Mouse (Mus musculus): ENCODE measurements at regions not wholly inside any gene's neighbourhood (a gene's known extent, or its start where the extent isn't known, plus 50 kb on each side); places are given as distances from the start of the nearest gene placed in this dataset.

GRCm38 (mm10) chr11:20973141-20973540, 118.0 kb upstream of the Peli1 start:
- TF ChIP-seq EP300 (IDR thresholded peaks at IDR 0.05; ENCODE audit: insufficient read depth, low read depth, low read length) (no peak), POLR2A (IDR thresholded peaks at IDR 0.05; ENCODE audit: insufficient read depth, low read length) (no peak), CTCF (IDR thresholded peaks at IDR 0.05; ENCODE audit: low read depth, low read length) (no peak)
- H3K9ac ChIP-seq (ENCODE audit: low read depth, poor library complexity, severe bottlenecking) = no peak overlapping the region
- H3K27me3 ChIP-seq (ENCODE audit: control insufficient read depth, insufficient read depth, low read length, poor library complexity, severe bottlenecking) = peaks cover 2% of the 10 kb centered on the region; the same call in 1 of the 2 replicates
- H3K4me1 ChIP-seq (ENCODE audit: control insufficient read depth, insufficient read depth, low read length) = peaks cover 4% of the 10 kb centered on the region
- H3K36me3 ChIP-seq (ENCODE audit: control insufficient read depth, insufficient read depth, low read length, poor library complexity, severe bottlenecking) = no peaks in the 10 kb centered on the region
- peaks cover 46% of the 10 kb centered on the region for H3K9me3 ChIP-seq (replicated peaks; ENCODE audit: control insufficient read depth, insufficient read depth, low read length, poor library complexity, severe bottlenecking)
- no peak overlapping the region for H3K27ac ChIP-seq (ENCODE audit: insufficient read depth, low read length)
- H3K4me3 ChIP-seq (ENCODE audit: low read depth, low read length) = no peak overlapping the region

DNA sequence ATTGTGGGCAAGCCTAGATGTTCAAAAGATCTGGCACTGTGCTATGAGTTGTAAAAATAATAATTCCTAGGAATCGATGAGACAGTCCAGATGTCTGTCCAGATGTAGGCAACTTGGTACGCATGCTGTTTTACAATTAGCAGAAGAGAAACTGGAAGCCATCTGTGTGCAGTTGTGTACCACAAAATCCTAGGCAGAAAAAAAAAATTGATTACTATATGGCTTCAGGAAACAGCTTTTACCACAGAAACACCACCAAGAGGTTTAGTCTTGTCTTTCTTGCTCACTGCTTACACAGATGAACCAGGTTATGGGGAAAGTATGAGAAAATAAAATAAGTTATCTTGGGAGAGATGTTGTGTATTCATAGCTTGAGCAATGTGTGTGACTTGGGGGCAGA, 109.5 kb upstream of the Peli1 start:
- Histone ChIP-seq H3K4me1 (ENCODE audit: control insufficient read depth, insufficient read depth, low read length) (no peaks in the 10 kb centered on the region), H3K27ac (ENCODE audit: insufficient read depth, low read length) (no peak overlapping the region), H3K4me3 (ENCODE audit: low read depth, low read length) (no peak overlapping the region), H3K27me3 (ENCODE audit: control insufficient read depth, insufficient read depth, low read length, poor library complexity, severe bottlenecking) (peaks cover 2% of the 10 kb centered on the region; the same call in 1 of the 2 replicates), H3K36me3 (ENCODE audit: control insufficient read depth, insufficient read depth, low read length, poor library complexity, severe bottlenecking) (no peaks in the 10 kb centered on the region), H3K9me3 (replicated peaks; ENCODE audit: control insufficient read depth, insufficient read depth, low read length, poor library complexity, severe bottlenecking) (peaks cover 7% of the 10 kb centered on the region), H3K9ac (ENCODE audit: low read depth, poor library complexity, severe bottlenecking) (no peak overlapping the region)
- TF ChIP-seq POLR2A (IDR thresholded peaks at IDR 0.05; ENCODE audit: insufficient read depth, low read length) = no peak
- TF ChIP-seq EP300 (IDR thresholded peaks at IDR 0.05; ENCODE audit: insufficient read depth, low read depth, low read length) = no peak
- TF ChIP-seq CTCF (IDR thresholded peaks at IDR 0.05; ENCODE audit: low read depth, low read length) = no peak

- TF ChIP-seq CTCF (IDR thresholded peaks at IDR 0.05; ENCODE audit: low read depth, low read length) (no peak), POLR2A (IDR thresholded peaks at IDR 0.05; ENCODE audit: insufficient read depth, low read length) (no peak), EP300 (IDR thresholded peaks at IDR 0.05; ENCODE audit: insufficient read depth, low read depth, low read length) (no peak)
- H3K4me1 ChIP-seq (ENCODE audit: control insufficient read depth, insufficient read depth, low read length) = no peaks in the 10 kb centered on the region
- H3K27me3 ChIP-seq (ENCODE audit: control insufficient read depth, insufficient read depth, low read length, poor library complexity, severe bottlenecking) = peaks cover 2% of the 10 kb centered on the region; the same call in 1 of the 2 replicates
- no peak overlapping the region for H3K4me3 ChIP-seq (ENCODE audit: low read depth, low read length)
- no peak overlapping the region for H3K27ac ChIP-seq (ENCODE audit: insufficient read depth, low read length)
- no peak overlapping the region for H3K9ac ChIP-seq (ENCODE audit: low read depth, poor library complexity, severe bottlenecking)
- H3K36me3 ChIP-seq (ENCODE audit: control insufficient read depth, insufficient read depth, low read length, poor library complexity, severe bottlenecking) = no peaks in the 10 kb centered on the region
- peaks cover 7% of the 10 kb centered on the region for H3K9me3 ChIP-seq (replicated peaks; ENCODE audit: control insufficient read depth, insufficient read depth, low read length, poor library complexity, severe bottlenecking)
These were observed 109.1 kb upstream of the Peli1 start for GRCm38 (mm10) chr11:20982010-20982409.

- TF ChIP-seq POLR2A (IDR thresholded peaks at IDR 0.05; ENCODE audit: insufficient read depth, low read length) = no peak
- no peak for TF ChIP-seq EP300 (IDR thresholded peaks at IDR 0.05; ENCODE audit: insufficient read depth, low read depth, low read length)
- no peak for TF ChIP-seq CTCF (IDR thresholded peaks at IDR 0.05; ENCODE audit: low read depth, low read length)
- no peaks in the 10 kb centered on the region for H3K36me3 ChIP-seq (ENCODE audit: control insufficient read depth, insufficient read depth, low read length, poor library complexity, severe bottlenecking)
- H3K27ac ChIP-seq (ENCODE audit: insufficient read depth, low read length) = no peak overlapping the region
- peaks cover 7% of the 10 kb centered on the region for H3K9me3 ChIP-seq (replicated peaks; ENCODE audit: control insufficient read depth, insufficient read depth, low read length, poor library complexity, severe bottlenecking)
- H3K4me3 ChIP-seq (ENCODE audit: low read depth, low read length) = no peak overlapping the region
- no peak overlapping the region for H3K9ac ChIP-seq (ENCODE audit: low read depth, poor library complexity, severe bottlenecking)
- peaks cover 2% of the 10 kb centered on the region; the same call in 1 of the 2 replicates for H3K27me3 ChIP-seq (ENCODE audit: control insufficient read depth, insufficient read depth, low read length, poor library complexity, severe bottlenecking)
- H3K4me1 ChIP-seq (ENCODE audit: control insufficient read depth, insufficient read depth, low read length) = no peaks in the 10 kb centered on the region
These were observed 108.6 kb upstream of the Peli1 start for GRCm38 (mm10) chr11:20982500-20982899.

DNA sequence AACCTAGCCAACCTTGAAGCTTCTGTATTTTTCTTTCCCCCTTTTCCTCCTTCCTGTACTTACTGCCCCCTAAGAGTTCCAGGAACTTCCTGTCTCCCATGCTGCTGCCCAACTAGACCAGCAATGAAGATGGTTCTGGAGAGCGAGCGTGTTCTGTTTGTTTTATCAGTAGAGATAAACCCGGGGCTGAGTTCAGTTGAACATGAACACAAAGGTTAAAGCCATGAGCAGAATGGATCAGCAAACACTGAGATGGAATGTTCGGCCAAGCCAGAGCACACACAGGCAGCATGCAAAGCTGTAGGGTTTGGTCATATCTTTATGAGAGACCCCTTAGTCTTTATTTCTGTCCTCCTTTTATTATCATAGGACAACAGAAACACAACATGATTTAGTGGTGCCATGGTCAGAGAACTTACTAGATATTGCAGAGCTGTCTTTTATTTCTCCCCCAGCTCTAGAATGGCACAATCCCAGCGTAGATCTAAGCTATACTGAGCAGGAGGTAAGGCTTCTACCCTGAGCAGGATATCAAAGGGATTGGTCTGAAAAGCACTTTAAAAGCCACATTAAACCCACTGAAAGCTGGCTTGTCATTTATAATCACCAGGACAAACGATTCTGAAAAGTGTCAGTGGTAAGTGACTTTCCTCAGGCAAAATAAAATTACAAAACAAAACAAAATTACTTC, 105.9 kb upstream of the Peli1 start:
- H3K4me3 ChIP-seq (ENCODE audit: low read depth, low read length) = no peak overlapping the region
- no peak overlapping the region for H3K9ac ChIP-seq (ENCODE audit: low read depth, poor library complexity, severe bottlenecking)
- no peaks in the 10 kb centered on the region for H3K4me1 ChIP-seq (ENCODE audit: control insufficient read depth, insufficient read depth, low read length)
- TF ChIP-seq EP300 (IDR thresholded peaks at IDR 0.05; ENCODE audit: insufficient read depth, low read depth, low read length) (no peak), POLR2A (IDR thresholded peaks at IDR 0.05; ENCODE audit: insufficient read depth, low read length) (no peak), CTCF (IDR thresholded peaks at IDR 0.05; ENCODE audit: low read depth, low read length) (no peak)
- H3K27ac ChIP-seq (ENCODE audit: insufficient read depth, low read length) = no peak overlapping the region
- H3K36me3 ChIP-seq (ENCODE audit: control insufficient read depth, insufficient read depth, low read length, poor library complexity, severe bottlenecking) = no peaks in the 10 kb centered on the region
- no peaks in the 10 kb centered on the region for H3K27me3 ChIP-seq (ENCODE audit: control insufficient read depth, insufficient read depth, low read length, poor library complexity, severe bottlenecking)
- no peaks in the 10 kb centered on the region; the same call in 1 of the 2 replicates for H3K9me3 ChIP-seq (replicated peaks; ENCODE audit: control insufficient read depth, insufficient read depth, low read length, poor library complexity, severe bottlenecking)

DNA sequence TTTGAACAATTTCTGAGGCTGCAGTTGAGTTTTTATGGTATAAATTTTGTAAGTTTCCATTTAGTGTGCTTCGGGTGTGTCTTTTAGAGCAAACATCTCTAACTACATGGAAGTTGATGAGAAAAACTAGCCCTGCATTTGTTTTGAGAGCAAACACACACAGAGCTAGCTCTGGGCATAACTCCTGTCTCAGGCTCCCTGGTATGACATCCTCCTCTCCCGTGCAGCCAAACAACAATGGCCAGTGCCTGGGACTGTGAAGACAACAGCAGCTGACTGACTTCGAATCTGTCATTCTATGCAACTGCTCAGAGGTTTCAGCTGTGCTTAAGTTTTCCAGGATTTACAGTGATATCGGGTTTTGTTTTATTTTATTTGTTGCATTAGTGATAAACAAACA, 105.3 kb upstream of the Peli1 start:
- Histone ChIP-seq H3K4me3 (ENCODE audit: low read depth, low read length) (no peak overlapping the region), H3K9ac (ENCODE audit: low read depth, poor library complexity, severe bottlenecking) (no peak overlapping the region), H3K9me3 (replicated peaks; ENCODE audit: control insufficient read depth, insufficient read depth, low read length, poor library complexity, severe bottlenecking) (no peaks in the 10 kb centered on the region), H3K27ac (ENCODE audit: insufficient read depth, low read length) (no peak overlapping the region), H3K4me1 (ENCODE audit: control insufficient read depth, insufficient read depth, low read length) (no peaks in the 10 kb centered on the region), H3K36me3 (ENCODE audit: control insufficient read depth, insufficient read depth, low read length, poor library complexity, severe bottlenecking) (no peaks in the 10 kb centered on the region), H3K27me3 (ENCODE audit: control insufficient read depth, insufficient read depth, low read length, poor library complexity, severe bottlenecking) (no peaks in the 10 kb centered on the region)
- TF ChIP-seq POLR2A (IDR thresholded peaks at IDR 0.05; ENCODE audit: insufficient read depth, low read length) (no peak), CTCF (IDR thresholded peaks at IDR 0.05; ENCODE audit: low read depth, low read length) (no peak), EP300 (IDR thresholded peaks at IDR 0.05; ENCODE audit: insufficient read depth, low read depth, low read length) (no peak)

All from ES-Bruce4 (cell line).